Mouse (Mus musculus): ENCODE results near the gene Dolpp1. TPM values are rescaled to one million over a fixed set of nuclear protein-coding genes. Genes with fewer than 3 reads are reported as not detected.

Gene Dolpp1
- polyA plus RNA-seq, 1 experiment: 24.2 TPM

GRCm38 (mm10) chr2:30357552-30358510 lies 34.2 kb upstream of the Dolpp1 start:
- Histone ChIP-seq H3K4me3 (ENCODE audit: insufficient read depth, low read length) (peak overlapping the region; percentile 94), H3K4me1 (ENCODE audit: control insufficient read depth, insufficient read depth, low read length) (no peaks in the 10 kb centered on the region), H3K27ac (ENCODE audit: insufficient read depth, low read depth, low read length) (no peak overlapping the region)
- TF ChIP-seq POLR2A (IDR thresholded peaks at IDR 0.05; ENCODE audit: borderline replicate concordance, low read depth, low read length) (no peak), CTCF (IDR thresholded peaks at IDR 0.05; ENCODE audit: low read depth, low read length) (no peak)

DNA sequence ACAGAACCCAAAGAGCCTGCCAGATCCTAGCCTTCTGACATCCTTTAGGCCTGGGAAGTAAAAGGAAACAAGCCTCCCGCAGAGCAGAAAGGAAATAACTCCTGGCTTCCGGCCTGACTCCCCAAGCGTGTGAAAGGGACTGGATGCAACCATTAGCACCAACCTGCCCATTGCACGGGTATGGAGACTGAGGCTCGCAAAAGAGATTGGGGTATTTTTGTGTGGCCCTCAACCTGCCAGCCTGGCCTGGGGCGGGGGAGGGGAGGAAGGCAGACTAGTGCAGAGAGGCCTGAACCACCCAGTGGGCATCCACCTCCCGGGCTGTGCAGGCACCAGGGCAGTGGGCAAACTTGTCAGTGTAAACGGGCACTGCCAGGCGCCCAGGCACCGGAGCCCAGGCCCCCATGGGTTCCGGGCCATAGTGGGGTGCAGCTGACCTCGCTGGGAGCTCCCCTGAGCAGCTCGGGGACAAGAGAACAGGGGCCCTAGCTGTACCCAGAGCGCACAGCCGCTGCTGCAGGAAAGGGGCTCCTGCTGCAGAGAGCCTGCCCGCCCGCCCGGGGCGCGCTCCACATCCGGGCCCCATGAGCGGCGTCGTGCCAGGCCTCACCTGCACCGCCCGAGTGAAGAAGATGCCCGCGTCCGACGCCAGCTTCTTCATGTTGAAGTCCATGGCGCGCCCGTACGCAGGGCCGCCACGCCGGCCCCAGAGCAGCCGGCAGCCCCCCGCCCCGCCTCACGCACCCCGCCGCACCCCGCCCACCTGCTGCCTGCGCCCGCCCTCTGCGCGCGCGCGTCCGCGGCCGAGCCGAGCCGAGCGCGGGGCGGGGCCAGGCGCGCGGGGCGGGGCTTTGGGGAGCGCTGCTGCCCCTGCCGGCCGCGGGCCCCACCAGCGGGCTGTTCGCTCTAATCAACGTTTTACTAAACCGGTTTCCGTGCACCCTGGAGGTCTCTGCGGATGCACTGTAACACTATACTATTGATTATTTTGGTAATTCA lies 33.2 kb upstream of the Dolpp1 start, which contains the start of gene Sh3glb2:
Gene Sh3glb2 (minus strand): TSS at position 805 of the 999 bp plus-strand sequence.
- Histone ChIP-seq H3K4me1 (ENCODE audit: control insufficient read depth, insufficient read depth, low read length) (no peaks in the 10 kb centered on the region), H3K4me3 (ENCODE audit: insufficient read depth, low read length) (peak within 1 kb of the TSS; percentile 94), H3K27ac (ENCODE audit: insufficient read depth, low read depth, low read length) (peak within 1 kb of the TSS; percentile 4; the same call in 1 of the 2 replicates)
- TF ChIP-seq POLR2A (IDR thresholded peaks at IDR 0.05; ENCODE audit: borderline replicate concordance, low read depth, low read length) (no peak), CTCF (IDR thresholded peaks at IDR 0.05; ENCODE audit: low read depth, low read length) (no peak)

DNA sequence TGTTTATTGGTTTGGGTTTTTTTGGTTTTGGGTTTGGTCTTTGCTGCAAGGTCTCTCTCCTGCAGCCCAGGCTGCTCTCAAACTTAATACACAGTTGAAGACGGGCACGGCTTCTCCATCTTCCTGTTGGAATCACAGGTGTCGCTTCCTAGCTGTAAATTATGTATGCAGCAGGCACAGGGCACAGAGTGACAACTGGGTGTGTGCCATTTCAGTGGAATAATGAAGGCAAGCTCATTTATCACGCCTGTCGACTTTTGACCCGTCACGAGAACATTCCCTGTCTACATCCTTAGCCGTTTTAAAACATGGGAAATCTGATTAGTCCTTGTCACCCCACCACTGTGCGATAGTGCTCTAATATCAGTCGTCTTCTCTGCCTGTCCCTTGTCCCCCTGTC lies 31.4 kb upstream of the Dolpp1 start:
- Histone ChIP-seq H3K4me1 (ENCODE audit: control insufficient read depth, insufficient read depth, low read length) (peaks cover 8% of the 10 kb centered on the region), H3K4me3 (ENCODE audit: insufficient read depth, low read length) (no peak overlapping the region), H3K27ac (ENCODE audit: insufficient read depth, low read depth, low read length) (no peak overlapping the region)
- TF ChIP-seq CTCF (IDR thresholded peaks at IDR 0.05; ENCODE audit: low read depth, low read length) (no peak), POLR2A (IDR thresholded peaks at IDR 0.05; ENCODE audit: borderline replicate concordance, low read depth, low read length) (no peak)

- Histone ChIP-seq H3K4me3 (ENCODE audit: insufficient read depth, low read length) (no peak overlapping the region), H3K27ac (ENCODE audit: insufficient read depth, low read depth, low read length) (no peak overlapping the region), H3K4me1 (ENCODE audit: control insufficient read depth, insufficient read depth, low read length) (peaks cover 11% of the 10 kb centered on the region)
- TF ChIP-seq POLR2A (IDR thresholded peaks at IDR 0.05; ENCODE audit: borderline replicate concordance, low read depth, low read length) (no peak), CTCF (IDR thresholded peaks at IDR 0.05; ENCODE audit: low read depth, low read length) (no peak)
Measured at GRCm38 (mm10) chr2:30362865-30363264, 29.2 kb upstream of the Dolpp1 start.

DNA sequence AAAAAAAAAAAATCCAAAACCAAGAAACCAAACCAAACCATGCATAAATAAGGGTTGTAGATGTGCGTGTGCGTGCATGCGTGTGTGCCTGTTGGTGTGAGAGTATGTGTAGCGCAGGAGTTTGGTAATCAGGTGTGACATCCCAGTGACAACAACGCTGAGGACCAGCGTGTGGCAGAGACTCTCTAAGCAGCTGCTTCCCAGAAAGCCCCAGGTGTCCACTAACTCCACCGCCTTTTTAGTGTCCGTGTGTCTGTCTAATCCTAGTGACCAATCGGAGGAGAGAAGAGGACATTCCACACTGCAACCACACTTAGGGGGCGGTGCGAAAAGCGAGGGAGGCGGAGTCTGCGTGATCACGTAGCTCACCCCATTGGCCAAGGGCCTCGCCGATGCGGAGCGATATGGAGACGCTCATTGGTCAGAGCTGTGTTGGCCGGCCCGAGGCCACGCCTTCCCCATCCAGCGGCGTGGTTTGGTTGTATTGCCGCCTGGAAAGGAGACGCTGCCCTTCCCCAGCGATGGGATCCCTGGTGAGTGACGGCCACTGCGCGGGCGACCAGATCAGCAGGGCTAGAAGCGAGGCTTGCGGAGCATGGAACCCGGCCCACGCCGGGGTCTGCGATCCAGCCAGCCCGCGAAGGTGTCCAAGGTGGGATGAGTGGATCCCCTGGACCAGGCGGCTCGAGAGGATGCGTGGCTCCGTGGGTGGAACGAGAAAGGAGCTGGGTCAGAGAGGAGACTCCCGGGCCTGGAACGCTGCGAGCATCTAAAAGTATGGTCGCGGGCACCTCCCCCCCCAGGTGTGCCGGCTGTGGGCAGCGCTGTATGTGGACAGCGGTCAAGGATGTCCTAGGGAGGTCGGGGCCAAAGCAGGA lies 28.0 kb upstream of the Dolpp1 start, which contains the start of gene Miga2:
Gene Miga2 (plus strand): TSS at position 461 of the 878 bp plus-strand sequence.
- Histone ChIP-seq H3K4me3 (ENCODE audit: insufficient read depth, low read length) (peak within 1 kb of the TSS; percentile 71), H3K27ac (ENCODE audit: insufficient read depth, low read depth, low read length) (no peak within 1 kb of the TSS), H3K4me1 (ENCODE audit: control insufficient read depth, insufficient read depth, low read length) (peaks cover 11% of the 10 kb centered on the region)
- no peak for TF ChIP-seq POLR2A (IDR thresholded peaks at IDR 0.05; ENCODE audit: borderline replicate concordance, low read depth, low read length)
- no peak for TF ChIP-seq CTCF (IDR thresholded peaks at IDR 0.05; ENCODE audit: low read depth, low read length)

- H3K27ac ChIP-seq (ENCODE audit: insufficient read depth, low read depth, low read length): no peak overlapping the region
- H3K4me3 ChIP-seq (ENCODE audit: insufficient read depth, low read length): peak overlapping the region; percentile 71
- TF ChIP-seq CTCF (IDR thresholded peaks at IDR 0.05; ENCODE audit: low read depth, low read length) (no peak), POLR2A (IDR thresholded peaks at IDR 0.05; ENCODE audit: borderline replicate concordance, low read depth, low read length) (no peak)
Measured at GRCm38 (mm10) chr2:30365281-30366069, 26.6 kb upstream of the Dolpp1 start.

DNA sequence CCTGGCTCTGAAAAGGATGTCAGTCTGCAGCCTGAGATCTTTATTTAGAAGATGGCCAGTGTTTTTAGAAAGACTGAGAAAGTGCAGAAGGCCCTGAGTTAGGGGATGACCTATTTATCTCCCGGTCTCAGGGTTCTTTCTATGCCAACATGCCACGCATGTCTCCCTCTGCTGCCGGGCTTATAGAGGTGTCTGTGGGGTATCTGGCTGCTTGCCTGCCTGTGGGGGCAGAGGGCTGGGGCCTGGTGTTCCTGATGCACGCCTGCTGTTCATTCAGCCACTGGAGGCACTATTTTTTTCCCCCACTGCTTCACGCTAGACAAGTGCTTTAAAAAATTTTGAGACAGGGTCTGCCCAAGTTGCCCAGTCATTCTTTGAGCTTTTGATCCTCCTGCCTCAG lies 25.9 kb upstream of the Dolpp1 start:
- no peak overlapping the region for H3K4me3 ChIP-seq (ENCODE audit: insufficient read depth, low read length)

More at GRCm38 (mm10) chr2:30365281-30366069, 26.6 kb upstream of the Dolpp1 start:
- peaks cover 11% of the 10 kb centered on the region for H3K4me1 ChIP-seq (ENCODE audit: control insufficient read depth, insufficient read depth, low read length)

GRCm38 (mm10) chr2:30371544-30371943 lies 20.5 kb upstream of the Dolpp1 start:
- Histone ChIP-seq H3K4me1 (ENCODE audit: control insufficient read depth, insufficient read depth, low read length) (no peaks in the 10 kb centered on the region), H3K27ac (ENCODE audit: insufficient read depth, low read depth, low read length) (no peak overlapping the region)
- no peak for TF ChIP-seq CTCF (IDR thresholded peaks at IDR 0.05; ENCODE audit: low read depth, low read length)
- no peak for TF ChIP-seq POLR2A (IDR thresholded peaks at IDR 0.05; ENCODE audit: borderline replicate concordance, low read depth, low read length)

More for the DNA sequence above, 25.9 kb upstream of the Dolpp1 start:
- H3K27ac ChIP-seq (ENCODE audit: insufficient read depth, low read depth, low read length): no peak overlapping the region
- TF ChIP-seq CTCF (IDR thresholded peaks at IDR 0.05; ENCODE audit: low read depth, low read length) (no peak), POLR2A (IDR thresholded peaks at IDR 0.05; ENCODE audit: borderline replicate concordance, low read depth, low read length) (no peak)
- peaks cover 11% of the 10 kb centered on the region for H3K4me1 ChIP-seq (ENCODE audit: control insufficient read depth, insufficient read depth, low read length)

More at GRCm38 (mm10) chr2:30371544-30371943, 20.5 kb upstream of the Dolpp1 start:
- H3K4me3 ChIP-seq (ENCODE audit: insufficient read depth, low read length): no peak overlapping the region
